Mouse (Mus musculus) spleen, adult 12 weeks (tissue): ENCODE results near the gene Cep57l1.

Experiments used
- DNase-seq: peaks from one replicate; pipeline ENCODE4 v3.0.0; 2022; ENCODE audit warnings: low spot score

Cep57l1 gene

DNA sequence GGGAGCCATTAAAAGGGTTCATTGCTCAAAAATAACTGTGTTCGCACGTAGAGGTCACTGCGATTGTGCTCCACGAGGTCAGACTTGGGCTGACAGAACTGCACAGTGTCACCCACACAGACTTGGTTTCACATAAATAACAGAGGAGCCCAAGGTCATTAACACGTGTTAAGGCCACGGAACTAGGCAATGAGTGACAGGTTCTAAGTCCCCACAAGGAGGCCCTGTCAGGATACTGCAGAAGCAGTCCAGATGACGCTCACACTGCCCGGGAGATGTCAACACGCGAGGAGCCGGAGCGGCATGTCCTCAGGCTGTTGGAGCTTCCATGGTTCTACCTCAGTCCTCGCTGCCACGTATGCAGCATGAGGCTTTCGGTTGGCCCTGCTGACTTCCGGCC, 72.4 kb downstream of the Cep57l1 start:
- DNase-seq = no peak

DNA sequence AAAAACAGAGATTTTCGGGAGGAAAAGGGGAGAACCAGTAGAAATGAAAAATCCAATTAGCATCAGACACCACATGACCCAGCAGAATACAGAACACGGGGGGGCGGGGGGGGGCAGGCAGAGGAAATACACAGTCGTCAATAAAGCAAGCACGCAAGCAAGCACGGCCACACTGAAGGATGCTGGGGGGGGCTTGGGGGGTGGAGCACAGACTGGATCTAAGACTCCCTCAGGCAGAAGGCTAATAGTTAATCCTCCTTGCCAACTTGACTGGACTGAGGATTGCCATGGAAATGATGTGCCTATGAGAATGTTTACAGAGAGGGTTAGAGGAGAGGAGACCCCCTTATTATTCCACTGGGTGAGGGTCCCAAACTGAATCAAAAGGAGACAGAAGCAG, 74.3 kb downstream of the Cep57l1 start:
- DNase-seq = no peak

DNA sequence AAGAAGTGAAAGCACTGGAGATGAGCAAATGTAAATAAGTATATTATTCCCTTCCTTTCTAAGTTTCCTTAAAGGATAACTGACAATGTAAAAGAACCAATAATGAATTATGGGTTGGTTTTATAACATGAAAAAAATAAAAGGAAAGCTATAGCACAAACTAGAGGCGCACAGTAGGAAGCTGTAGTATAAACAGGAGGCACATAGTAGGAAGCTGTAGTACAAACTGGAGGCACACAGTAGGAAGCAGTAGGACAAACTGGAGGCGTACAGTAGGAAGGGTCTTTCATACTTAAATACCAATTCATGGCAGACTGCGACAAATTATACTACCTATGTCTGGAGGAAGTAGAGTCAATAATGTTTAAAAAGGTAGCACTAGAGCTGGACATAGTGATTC, 76.5 kb downstream of the Cep57l1 start:
- DNase-seq = no peak

DNA sequence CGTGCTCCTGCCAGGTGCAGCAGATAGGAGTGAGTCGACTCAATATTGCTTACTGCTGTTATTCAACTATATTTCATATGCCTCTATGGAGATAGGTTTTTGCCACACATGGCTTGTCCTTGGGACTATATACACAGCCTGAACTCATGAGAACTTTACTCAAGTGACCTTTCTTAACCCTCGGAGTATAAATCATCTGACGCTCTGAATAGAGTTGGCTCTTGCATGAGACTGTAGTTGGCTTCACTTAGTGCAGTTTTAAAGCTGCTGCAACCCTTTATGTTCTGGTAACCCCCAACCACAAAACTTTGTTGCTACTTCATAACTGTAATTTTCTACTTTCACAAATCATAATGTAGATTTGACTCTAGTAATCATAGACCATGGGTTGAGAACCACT, 77.7 kb downstream of the Cep57l1 start:
- no peak for DNase-seq

DNA sequence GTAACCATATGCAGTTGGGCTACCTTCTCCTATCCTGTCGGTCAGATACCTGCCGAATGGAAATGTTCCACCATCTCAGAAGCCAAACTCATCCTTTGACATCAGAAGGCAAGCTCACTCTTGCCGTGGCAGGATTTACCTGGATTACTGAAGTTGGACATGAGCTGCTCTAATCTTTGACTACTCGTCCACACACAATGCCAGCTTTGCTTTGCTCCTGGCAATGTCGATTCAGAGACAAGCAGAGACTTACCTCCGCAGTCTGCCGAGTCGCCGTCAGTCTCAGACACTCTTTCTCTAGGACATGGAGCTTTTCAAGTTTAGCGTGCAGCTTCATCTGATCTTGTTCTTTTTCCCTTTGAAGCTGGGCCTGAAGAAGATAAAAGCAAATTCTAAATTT, 78.9 kb downstream of the Cep57l1 start:
- DNase-seq = no peak

DNA sequence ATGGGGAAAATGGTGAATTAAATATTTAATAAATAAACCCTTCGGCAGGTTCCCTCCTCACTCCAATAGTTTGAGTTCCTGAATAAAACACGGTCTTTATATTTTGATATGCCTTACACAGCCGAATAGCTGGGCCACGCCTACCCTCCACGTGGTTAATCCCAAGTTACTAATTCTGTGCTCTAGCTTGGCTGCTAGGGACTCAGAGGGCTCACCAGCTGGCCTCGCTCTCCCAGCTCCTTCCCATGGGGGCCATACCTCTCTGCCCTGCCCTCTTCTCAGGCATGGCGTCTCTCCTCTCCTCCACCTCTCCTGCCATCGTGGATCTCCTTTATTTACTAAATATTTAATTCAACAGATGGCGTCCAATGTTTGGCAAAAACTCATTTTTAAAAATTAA, 83.5 kb downstream of the Cep57l1 start:
- DNase-seq = no peak

DNA sequence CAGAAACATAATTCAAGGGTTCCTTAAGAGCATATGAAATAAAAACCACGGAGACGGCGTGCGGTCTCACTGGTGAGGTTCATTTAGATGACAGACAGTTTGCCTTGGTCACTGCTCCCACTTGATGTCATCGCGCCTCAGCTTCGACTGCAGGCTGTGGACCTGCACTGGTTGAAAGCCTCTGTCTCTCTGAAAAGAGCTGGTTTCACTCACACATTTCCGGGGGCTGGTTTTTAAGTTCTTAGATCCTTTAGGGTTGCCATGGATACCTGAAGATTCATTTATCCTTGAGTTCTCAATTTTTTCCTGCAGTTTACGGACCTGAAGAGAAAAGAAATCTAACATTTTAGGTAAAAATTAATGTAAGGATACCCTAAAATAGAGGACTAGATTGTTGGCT, 90.1 kb downstream of the Cep57l1 start:
- DNase-seq = no peak

DNA sequence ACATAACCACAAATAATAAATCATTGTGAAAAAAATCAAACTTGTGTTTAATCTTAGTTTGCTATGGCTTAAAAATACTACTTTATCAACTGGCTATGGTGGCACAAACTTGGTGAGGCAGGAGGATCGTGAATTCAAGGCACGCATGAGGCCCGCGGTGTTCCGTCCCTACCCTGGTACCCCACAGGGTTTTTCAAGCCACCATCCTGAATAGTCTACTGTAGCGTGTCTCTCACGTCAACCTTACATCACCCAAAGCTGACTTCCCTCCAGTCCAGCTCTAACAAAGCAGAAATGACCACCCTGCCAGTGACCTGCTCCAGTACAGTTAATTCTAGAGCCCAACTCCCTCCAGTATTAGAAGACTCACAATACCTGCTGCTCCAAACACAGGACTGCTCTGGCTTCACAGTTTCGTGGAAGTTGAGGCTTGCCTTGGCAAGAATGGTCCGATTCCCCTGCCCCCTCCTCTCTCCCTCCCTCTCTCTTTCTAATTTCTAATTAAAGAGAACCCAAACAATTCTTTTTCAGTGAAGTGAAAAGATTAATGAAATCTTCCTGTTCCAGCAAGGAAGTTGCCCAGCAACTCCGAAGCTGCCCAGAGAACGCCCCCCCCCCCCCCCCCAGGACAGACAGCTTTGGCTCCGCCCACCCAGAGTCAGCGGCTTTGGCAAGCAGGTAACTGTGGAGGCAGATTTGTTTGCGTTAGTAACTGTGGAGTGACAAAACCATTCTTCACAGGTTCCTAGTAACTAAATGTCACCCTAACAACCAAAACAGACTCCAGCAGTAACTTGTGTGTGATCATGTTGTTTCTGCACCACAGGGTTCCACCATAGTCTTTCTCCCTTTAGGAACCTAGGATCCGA, 93.4 kb downstream of the Cep57l1 start, which contains the start of gene Ccdc162:
Gene Ccdc162, minus strand, starts transcription at position 606 of the 869 bp plus-strand sequence.
- DNase-seq = no peak

DNA sequence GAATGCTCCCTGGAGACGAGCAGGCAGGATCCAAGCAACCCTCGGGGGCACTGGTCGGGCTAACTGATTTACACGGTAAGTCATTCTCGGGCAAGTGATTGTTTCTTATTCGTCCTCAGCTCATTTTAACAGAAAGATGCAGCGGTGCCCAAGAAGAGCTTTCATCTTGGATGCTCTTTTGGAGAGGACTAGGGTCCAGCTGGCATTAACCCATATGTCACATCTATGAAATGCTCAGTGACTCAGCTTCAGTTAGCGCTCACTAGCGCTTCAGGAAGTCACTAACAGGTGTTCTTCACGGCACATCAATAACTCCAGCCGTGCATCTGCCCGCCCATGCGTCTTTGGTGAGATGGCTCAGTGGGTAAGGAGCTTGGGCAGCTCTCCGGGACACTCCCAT, 94.1 kb downstream of the Cep57l1 start:
- DNase-seq = no peak

DNA sequence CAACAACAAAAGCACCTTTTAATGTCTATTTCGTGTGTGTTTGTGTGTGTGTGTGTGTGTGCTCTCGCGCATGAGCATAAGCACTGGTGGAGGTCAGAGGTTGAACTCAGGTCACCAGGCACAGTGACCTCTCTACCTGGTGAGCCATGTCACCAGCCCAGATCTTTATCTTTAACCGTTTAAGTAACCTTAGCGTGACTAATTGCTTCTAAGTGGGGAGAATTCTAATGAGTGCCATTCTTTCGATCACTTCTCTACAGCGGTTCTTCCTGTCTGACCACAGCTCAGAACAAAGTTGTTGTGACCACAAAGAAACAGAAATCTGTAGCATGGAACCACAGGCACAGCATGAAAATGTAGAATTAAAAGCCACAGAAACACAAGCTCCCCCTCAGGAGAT, 98.2 kb downstream of the Cep57l1 start:
- DNase-seq = no peak

DNA sequence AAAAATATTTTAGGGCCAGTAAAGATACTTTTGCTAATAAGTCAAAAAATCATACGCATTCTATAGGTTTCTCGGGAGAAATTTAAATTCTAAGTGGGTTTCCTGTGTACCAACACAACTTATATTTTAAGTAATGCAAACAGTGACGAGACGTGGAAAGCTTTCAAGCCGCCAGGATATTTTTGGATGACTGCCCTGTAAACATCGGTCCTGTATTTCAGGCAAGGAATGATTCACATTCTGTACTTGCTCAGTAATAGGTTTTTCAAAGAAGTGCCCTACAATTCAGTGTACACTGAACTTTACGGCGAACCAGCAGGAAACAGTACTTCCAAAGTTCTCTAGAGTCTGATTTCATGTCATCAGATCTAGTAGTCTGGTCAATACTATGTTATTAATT, 98.9 kb downstream of the Cep57l1 start:
- no peak for DNase-seq

DNA sequence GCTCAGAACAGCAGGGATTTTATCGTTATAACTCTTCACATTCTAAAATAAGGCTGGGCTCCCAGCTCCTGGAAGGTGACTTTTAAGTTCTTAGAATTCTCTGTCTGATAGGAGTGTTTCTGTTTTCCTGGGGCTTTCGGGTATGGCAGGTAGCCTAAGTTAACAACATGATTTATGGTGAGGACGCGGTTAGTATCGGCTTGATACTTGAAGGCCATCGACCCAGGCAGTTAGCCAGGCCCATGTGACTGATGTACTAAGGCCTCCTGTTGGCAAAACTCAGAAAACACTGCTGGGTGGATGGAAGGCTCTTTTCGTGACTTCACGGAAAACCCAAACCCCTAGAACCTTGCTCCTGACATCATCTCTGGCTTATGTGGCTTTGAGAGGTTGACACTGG, 100.3 kb downstream of the Cep57l1 start:
- DNase-seq = no peak

DNA sequence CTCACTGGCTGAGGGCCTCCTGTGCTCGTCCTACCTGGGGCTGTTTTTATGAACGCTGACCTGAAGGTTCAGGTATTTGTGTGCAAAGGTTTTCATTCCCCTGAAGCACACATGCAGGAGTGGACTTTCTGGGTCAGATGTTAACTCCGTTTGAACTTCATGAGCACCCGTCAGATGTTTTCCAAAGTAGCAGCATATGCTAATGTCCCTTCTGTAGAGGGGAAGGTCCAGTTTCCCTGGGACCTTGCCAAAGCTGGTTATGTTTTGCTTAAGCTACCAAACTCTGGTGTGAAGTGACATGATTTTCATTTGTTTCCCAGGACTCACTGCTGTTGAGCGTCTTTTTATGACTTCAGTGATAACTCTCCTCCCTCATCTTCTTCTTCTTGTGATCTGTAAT, 110.0 kb downstream of the Cep57l1 start:
- no peak for DNase-seq

DNA sequence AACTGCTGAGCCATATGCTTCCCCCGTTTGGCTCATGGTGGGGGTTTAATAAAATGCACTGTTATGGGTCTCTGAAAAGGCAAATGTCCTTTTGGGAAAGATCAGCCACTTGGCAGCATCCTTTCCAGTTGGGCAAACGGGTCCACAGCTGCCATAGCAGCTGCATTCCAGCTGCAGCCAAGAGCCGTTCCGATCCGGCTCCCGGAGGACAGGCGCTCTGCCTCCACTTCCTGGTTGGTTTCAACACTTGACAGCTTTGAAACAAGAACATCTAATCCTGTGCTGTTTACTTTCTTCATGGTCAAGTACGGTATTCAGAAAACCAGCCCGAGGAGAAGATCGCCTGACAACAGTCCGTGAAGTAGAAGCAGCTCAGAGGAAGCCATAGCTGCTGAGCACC, 112.6 kb downstream of the Cep57l1 start:
- no peak for DNase-seq

DNA sequence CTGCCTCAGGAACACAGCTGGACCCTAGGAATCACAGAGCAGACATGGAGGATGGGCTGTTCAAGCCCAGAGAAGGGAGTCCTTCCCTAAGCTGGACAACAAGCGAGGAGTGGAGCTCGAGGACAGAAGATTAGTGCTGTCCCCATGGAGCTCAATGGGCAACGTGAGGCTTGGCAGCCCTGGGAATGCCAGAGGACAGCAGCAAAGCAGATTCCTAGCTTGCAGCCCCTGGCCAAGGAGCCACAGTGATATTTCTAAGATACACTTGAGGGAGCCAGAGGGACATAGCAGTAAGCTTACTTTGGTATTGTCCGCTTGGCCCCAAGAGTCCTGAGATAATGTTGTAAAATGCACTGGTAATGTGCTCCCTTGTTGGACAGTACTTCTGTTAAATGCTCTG, 118.7 kb downstream of the Cep57l1 start:
- DNase-seq = no peak

DNA sequence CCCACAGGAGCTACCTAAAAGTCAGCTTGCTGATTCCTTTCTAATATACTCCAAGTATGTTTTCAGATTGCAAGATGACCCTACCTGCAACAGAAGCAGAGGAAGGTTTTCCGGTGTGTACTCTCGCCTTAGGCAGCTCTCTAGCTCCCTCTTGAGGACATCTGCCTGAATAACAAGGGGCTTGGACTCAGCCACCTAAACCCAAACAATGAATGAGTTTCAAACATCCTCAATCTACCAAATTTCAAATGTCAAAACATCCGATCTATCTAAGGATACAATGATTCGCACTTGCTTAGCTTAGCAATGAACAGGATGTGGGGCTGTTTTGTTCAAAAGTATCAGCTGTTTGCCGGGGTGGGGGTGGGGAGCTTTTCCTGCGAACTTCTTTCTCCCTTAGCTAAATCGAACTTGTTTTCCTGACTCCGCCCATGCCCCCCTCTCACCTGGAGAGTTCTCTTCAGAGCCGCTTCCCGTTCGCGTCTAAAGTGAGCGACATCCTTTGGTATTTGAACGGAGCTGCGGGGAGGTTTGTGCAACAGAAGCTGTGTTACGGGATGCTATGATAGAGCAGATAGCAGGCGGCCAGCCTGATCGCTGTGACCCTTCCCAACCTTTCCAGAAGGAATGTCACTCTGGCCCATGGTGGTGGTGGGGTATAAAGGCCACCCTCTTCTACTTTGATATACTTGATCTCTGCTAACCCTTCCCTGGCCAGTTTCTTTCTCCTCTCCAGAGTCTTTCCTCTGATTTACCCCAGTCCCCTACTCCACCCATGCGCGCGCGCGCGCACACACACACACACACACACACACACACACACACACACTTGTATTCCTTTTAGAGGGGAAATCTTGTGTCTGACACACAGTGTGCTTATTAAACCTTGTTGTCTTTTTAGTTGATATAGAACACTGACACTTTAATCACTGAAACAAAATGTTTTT, 119.5 kb downstream of the Cep57l1 start:
- peak; percentile 29 for DNase-seq

DNA sequence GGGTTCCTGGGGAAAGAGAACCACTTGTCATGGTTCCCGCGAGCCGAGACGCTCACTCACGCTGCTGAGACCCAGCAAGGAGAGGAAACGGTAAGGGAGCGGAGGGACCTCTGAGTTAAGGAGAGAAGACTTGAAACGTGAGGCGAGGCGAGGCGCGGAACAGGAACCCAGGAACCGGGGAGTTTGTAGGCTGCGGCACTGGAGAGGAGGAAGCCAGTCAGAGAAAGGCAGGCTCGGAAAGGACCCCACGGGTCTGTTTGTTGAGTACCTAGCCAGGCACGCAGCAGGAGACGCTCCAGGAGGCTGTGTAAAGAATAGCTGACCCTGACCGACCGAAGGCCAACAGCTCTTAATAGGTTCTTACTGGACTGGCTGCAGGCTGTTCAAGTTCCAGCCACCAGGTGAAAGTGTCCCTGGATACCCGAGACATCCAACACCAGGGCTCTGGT, 125.1 kb downstream of the Cep57l1 start:
- no peak for DNase-seq

DNA sequence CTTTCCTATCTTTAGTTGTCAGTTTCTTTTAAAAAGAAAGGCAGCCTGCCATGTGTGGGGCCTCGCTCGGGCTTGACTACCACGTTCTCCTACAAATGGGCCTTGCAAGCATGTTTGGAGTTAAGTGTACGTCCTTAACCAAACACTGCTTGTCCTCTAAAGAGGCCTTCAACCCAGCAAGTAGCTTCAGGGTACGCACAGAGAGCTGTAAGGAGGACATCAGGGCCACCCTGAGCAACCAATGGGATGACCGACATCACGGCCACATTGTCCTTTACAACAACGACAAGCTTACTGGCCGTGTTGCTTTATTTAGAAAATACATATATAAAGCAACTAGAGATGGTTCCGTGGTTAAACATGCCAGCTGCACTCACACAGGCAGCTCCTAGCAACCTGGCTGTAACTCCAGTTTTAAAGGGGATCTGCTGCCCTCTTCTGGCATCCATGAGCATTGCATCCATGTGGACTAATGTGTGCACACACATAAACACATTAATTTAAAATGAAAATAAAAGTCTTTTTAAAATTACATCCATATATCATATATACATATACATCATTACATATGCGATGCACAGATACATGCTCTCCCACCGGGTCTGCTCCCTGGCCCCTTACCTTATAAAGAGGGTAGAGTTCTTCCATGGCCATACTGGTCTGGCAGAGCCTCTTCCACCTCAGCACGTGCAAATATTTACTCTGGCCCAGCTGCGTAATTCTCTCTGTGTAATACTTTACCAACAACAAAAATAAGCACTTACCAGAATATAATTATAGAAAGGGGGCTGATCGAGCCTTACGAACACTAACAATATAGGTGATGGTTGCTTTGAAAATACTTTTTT, 126.9 kb downstream of the Cep57l1 start:
- DNase-seq = peak; percentile 67

DNA sequence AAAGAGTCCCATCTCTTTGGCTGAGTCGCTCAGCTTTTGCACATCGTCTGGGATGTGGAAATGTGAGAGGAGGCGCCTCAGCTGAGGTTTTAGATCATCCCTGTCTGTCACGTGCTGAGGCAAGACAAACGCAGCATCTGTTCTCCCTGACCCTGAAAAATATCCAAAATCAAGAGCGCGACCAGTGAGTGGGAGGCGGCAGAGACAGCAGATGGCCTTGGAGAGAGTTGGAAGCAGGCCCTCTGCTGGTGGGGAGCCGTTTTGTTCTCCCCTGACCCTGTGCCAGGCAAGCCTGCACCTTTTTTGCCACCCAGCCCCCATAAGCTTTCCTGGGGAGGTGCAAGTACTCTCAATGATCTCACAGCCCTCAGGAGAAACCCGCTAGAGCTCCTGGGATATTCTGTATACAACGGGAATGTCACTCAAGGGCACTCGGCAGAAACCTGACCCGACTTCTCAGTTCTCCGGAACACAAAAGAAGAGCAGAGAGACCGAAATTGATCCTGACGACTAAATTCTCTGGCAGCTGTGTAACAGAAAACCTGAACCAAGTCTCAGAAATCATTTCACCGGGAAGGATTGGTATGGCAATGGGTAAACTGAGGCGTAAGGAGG, 130.8 kb downstream of the Cep57l1 start:
- DNase-seq = peak; percentile 7

DNA sequence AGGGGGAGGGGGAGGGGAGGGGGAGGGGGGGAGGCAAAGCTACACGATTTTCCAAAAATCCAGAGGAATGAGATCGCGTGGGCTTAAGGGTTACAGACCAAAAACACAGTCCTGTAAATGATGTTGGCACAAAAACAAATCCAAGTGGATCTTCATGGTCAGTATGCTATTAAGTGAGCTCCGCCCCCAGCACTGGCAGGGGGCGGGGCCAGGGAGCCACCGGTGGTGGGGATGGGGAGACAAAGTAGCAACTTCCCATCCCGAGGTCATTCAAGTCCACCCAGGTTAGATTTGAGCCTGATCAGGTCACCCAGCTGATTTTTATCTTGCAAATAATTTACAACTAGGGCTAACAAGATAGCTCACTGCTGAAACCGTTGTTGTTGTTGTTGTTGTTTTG, 132.3 kb downstream of the Cep57l1 start:
- no peak for DNase-seq

DNA sequence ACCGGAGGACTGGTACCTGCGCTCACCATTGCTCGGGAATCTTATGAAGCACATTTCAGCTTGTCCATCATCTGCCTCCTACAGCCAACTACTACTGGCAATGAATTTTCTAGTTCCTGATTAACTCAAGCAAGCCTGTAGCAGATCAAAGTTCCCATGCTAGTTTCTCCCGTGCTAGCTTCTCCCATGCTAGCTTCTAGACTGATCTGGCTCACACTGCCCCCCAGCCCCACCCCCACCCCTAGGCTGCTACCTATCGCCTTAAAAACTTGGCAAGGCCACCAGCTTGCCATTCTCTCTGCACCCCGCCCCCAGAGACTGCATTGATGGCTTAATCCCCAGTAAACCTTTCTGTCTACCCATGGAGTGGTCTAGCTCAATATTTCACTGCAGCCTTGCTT, 133.0 kb downstream of the Cep57l1 start:
- no peak for DNase-seq
